Mouse (Mus musculus): ENCODE measurements at regions not wholly inside any gene's neighbourhood (a gene's known extent, or its start where the extent isn't known, plus 50 kb on each side); places are given as distances from the start of the nearest gene placed in this dataset.

DNA sequence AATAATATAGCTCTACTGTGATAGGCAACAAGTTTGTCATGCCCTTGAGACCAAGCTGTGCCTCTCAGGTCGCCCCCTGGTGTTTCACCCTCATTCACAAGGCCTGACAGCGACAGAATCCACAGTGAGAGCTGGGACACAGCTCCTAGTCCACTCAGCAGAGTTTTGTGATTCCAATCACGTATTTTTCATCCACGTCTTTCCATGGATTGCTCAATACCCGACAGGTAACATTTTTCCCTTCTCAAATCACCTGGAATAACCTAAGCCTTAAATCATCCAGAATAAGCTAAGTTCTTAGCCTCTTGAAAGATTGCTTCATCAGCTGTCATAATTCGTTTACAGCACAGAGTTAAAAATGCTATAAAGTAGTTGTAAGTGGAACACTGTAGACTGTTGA, 211.3 kb downstream of the Ccdc91 start:
- no peak overlapping the region for H3K27ac ChIP-seq (replicated peaks)
- H3K4me1 ChIP-seq = no peaks in the 10 kb centered on the region
- 79% methylated on average over 6 of the region's 6 CpGs for WGBS
- H3K36me3 ChIP-seq = no peaks in the 10 kb centered on the region
- no peaks in the 10 kb centered on the region for H3K27me3 ChIP-seq (ENCODE audit: low read depth, poor library complexity, severe bottlenecking)
- no peaks in the 10 kb centered on the region for H3K9me3 ChIP-seq (replicated peaks)
- no peak overlapping the region for H3K4me3 ChIP-seq
- DNase-seq (ENCODE audit: low spot score) = no peak

DNA sequence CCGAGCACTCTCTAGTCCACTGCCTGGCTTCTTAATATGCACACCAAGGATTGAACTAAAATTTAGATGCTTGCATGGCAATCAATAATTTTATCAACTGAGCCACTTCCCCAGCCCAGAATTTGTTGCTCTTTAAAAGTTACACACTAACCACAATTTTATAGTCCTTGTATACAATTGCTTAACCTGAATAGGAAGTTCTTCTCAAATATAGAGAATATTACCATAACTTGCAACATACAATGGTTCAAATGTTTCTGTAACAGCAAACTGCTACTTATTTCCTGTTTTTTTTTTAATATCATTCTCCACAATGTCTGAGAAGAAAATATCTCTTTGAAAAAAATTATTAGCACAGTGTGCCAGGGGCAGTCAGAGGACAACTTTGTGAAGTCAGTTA, 222.6 kb downstream of the Ccdc91 start:
- Histone ChIP-seq H3K27ac (replicated peaks) (no peak overlapping the region), H3K27me3 (ENCODE audit: low read depth, poor library complexity, severe bottlenecking) (no peaks in the 10 kb centered on the region), H3K36me3 (no peaks in the 10 kb centered on the region), H3K4me3 (no peak overlapping the region), H3K4me1 (no peaks in the 10 kb centered on the region), H3K9me3 (replicated peaks) (no peaks in the 10 kb centered on the region)
- WGBS = 96% methylated on average over 1 of the region's 1 CpGs
- DNase-seq (ENCODE audit: low spot score) = no peak

GRCm38 (mm10) chr6:147699449-147699848, 223.8 kb downstream of the Ccdc91 start:
- no peak for DNase-seq (ENCODE audit: low spot score)
- Histone ChIP-seq H3K9me3 (replicated peaks) (no peaks in the 10 kb centered on the region), H3K27me3 (ENCODE audit: low read depth, poor library complexity, severe bottlenecking) (no peaks in the 10 kb centered on the region), H3K27ac (replicated peaks) (no peak overlapping the region), H3K4me3 (no peak overlapping the region), H3K4me1 (no peaks in the 10 kb centered on the region), H3K36me3 (no peaks in the 10 kb centered on the region)
- 81% methylated on average over 3 of the region's 3 CpGs for WGBS

GRCm38 (mm10) chr6:147700629-147701028, 225.0 kb downstream of the Ccdc91 start:
- H3K4me3 ChIP-seq = no peak overlapping the region
- no peak overlapping the region for H3K27ac ChIP-seq (replicated peaks)
- no peaks in the 10 kb centered on the region for H3K36me3 ChIP-seq
- WGBS = 80% methylated on average over 2 of the region's 2 CpGs
- H3K4me1 ChIP-seq = no peaks in the 10 kb centered on the region
- no peaks in the 10 kb centered on the region for H3K9me3 ChIP-seq (replicated peaks)
- no peaks in the 10 kb centered on the region for H3K27me3 ChIP-seq (ENCODE audit: low read depth, poor library complexity, severe bottlenecking)
- no peak for DNase-seq (ENCODE audit: low spot score)

DNA sequence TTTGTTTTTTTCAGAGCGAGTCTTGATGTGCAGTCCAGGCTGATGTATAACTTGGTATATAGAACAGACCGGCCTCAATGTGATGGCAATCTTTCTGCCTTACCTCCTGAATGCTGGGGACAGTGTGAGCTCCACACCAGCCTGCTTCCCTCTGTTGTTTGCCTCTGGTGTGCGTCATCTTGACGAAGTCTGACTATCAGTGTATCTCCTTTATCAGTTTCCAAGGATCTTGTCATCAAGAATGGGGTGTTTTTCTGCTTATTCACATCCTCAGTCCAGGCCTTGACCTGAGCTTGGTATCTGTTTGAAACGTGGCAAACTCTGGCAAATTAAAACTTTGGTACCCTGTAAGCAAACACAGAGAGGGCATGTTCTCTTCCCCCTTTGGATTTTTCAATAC, 226.3 kb downstream of the Ccdc91 start:
- Histone ChIP-seq H3K27me3 (ENCODE audit: low read depth, poor library complexity, severe bottlenecking) (no peaks in the 10 kb centered on the region), H3K4me3 (no peak overlapping the region), H3K27ac (replicated peaks) (no peak overlapping the region), H3K9me3 (replicated peaks) (no peaks in the 10 kb centered on the region), H3K36me3 (no peaks in the 10 kb centered on the region), H3K4me1 (no peaks in the 10 kb centered on the region)
- no peak for DNase-seq (ENCODE audit: low spot score)
- WGBS = 85% methylated on average over 5 of the region's 5 CpGs

GRCm38 (mm10) chr6:147704297-147704696, 228.7 kb downstream of the Ccdc91 start:
- Histone ChIP-seq H3K4me1 (no peaks in the 10 kb centered on the region), H3K27ac (replicated peaks) (no peak overlapping the region), H3K36me3 (no peaks in the 10 kb centered on the region), H3K27me3 (ENCODE audit: low read depth, poor library complexity, severe bottlenecking) (no peaks in the 10 kb centered on the region), H3K9me3 (replicated peaks) (no peaks in the 10 kb centered on the region), H3K4me3 (no peak overlapping the region)
- 92% methylated on average over 5 of the region's 5 CpGs for WGBS
- DNase-seq (ENCODE audit: low spot score) = no peak

DNA sequence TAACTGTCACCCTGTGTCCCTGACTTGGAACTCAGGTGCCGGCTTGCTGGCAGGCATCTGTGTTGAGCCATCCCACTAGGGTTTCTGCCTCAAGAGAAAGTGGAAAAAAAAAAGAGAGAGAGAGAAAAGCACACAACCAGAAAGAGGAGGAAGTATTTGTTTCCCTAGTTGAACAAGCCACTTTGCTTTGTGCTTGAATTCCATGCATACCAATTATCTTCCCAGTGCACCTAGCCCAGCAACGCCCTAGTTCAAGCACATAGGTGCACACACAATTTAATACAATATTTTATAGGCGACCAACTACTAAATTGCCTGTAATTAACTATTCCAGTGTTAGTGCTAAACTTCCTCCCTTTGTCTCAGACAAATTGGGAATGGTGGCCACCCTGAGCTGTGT, 230.3 kb downstream of the Ccdc91 start:
- 79% methylated on average over 3 of the region's 3 CpGs for WGBS
- no peak for DNase-seq (ENCODE audit: low spot score)
- no peaks in the 10 kb centered on the region for H3K9me3 ChIP-seq (replicated peaks)
- H3K27me3 ChIP-seq (ENCODE audit: low read depth, poor library complexity, severe bottlenecking) = no peaks in the 10 kb centered on the region
- H3K4me3 ChIP-seq = no peak overlapping the region
- no peaks in the 10 kb centered on the region for H3K4me1 ChIP-seq
- no peaks in the 10 kb centered on the region for H3K36me3 ChIP-seq
- no peak overlapping the region for H3K27ac ChIP-seq (replicated peaks)

- WGBS = 86% methylated on average over 2 of the region's 2 CpGs
- H3K27ac ChIP-seq (replicated peaks) = no peak overlapping the region
- no peaks in the 10 kb centered on the region for H3K9me3 ChIP-seq (replicated peaks)
- no peaks in the 10 kb centered on the region for H3K27me3 ChIP-seq (ENCODE audit: low read depth, poor library complexity, severe bottlenecking)
- no peak overlapping the region for H3K4me3 ChIP-seq
- H3K36me3 ChIP-seq = no peaks in the 10 kb centered on the region
- DNase-seq (ENCODE audit: low spot score) = no peak
- H3K4me1 ChIP-seq = no peaks in the 10 kb centered on the region
Measured at GRCm38 (mm10) chr6:147706741-147707140, 231.1 kb downstream of the Ccdc91 start.

DNA sequence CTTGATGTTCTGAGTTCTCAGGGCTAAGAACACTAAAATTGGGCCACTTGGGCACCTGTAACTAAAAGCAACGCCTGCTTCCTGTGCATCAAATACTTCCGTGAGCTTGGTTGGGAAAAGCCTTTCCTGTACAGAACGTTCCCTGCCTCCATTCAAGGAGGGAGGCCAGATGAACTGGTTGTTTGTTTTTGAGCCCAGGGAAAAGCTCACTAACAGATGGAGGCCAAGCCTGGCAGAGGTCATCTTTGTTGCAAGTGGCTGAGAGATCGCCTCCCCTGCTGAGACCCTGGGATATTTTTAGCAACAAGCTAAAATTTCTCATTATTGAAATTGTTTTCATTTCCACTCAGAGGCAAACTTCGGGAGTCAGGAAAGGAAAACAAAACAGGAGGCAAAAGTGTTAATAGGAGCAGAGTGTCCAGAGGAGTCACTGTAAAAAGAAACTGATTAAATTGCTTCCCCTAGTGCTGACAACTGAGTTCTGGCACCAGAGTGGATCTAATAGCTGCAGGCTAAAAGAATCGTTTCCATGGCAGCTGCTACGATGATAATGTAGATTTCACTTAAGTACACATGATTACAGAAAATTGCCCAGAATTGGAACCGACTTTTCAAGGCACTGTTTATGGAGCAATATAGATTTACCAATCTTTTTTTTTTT, 242.6 kb downstream of the Ccdc91 start:
- Histone ChIP-seq H3K4me1 (peaks cover 16% of the 10 kb centered on the region), H3K27ac (replicated peaks) (no peak overlapping the region), H3K36me3 (no peaks in the 10 kb centered on the region), H3K27me3 (ENCODE audit: low read depth, poor library complexity, severe bottlenecking) (no peaks in the 10 kb centered on the region), H3K4me3 (no peak overlapping the region), H3K9me3 (replicated peaks) (no peaks in the 10 kb centered on the region)
- WGBS = 51% methylated on average over 8 of the region's 8 CpGs
- peak; percentile 28 for DNase-seq (ENCODE audit: low spot score)

- Histone ChIP-seq H3K27me3 (ENCODE audit: low read depth, poor library complexity, severe bottlenecking) (no peaks in the 10 kb centered on the region), H3K9me3 (replicated peaks) (no peaks in the 10 kb centered on the region), H3K4me1 (peaks cover 16% of the 10 kb centered on the region), H3K4me3 (no peak overlapping the region), H3K36me3 (no peaks in the 10 kb centered on the region), H3K27ac (replicated peaks) (0 out of 2 replicates have a peak overlapping the region, but pooled peaks have one; percentile 38)
- 80% methylated on average over 10 of the region's 10 CpGs for WGBS
- no peak for DNase-seq (ENCODE audit: low spot score)
Measured at GRCm38 (mm10) chr6:147718713-147719490, 243.3 kb downstream of the Ccdc91 start.

DNA sequence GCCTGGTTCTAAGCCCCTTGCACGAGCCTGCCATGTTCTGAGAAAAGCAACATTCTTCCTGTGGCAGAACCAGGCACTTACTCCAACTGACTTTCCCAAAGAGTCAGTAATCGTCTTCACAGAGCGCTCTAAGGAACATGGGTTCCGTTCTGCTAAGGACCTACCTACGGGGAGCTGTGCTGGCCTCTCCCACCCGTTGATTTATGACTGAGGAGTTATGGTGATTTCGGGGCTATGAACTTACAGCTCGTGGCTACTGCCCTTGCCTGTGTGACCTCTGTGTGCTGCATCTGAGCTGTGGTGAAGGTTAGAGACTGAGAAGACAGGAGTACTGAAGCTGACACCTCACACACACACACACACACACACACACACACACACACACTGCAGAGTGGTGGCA, 243.9 kb downstream of the Ccdc91 start:
- H3K4me3 ChIP-seq = no peak overlapping the region
- peaks cover 16% of the 10 kb centered on the region for H3K4me1 ChIP-seq
- DNase-seq (ENCODE audit: low spot score) = no peak
- H3K9me3 ChIP-seq (replicated peaks) = no peaks in the 10 kb centered on the region
- WGBS = 90% methylated on average over 8 of the region's 8 CpGs
- H3K27ac ChIP-seq (replicated peaks) = no peak overlapping the region
- H3K27me3 ChIP-seq (ENCODE audit: low read depth, poor library complexity, severe bottlenecking) = no peaks in the 10 kb centered on the region
- no peaks in the 10 kb centered on the region for H3K36me3 ChIP-seq

DNA sequence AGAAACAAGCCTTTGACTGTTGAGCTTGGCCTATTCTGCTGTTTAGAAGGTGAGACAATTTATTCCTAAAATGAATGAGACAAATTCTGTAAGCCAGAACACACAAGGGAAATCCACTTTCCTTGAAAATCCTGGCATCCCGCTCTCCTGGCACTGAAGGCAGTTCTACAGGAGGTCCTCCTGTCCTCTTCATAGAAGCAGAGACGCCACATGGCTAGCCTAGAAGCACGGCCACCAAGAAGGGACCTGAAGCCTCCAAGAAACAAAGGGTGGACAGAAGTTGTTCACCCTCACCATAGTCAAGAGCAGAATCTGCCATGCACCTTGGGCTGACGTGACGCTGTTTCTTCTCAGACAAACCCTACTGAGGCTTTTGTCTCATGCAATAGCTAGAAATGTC, 247.7 kb downstream of the Ccdc91 start:
- Histone ChIP-seq H3K27me3 (ENCODE audit: low read depth, poor library complexity, severe bottlenecking) (no peaks in the 10 kb centered on the region), H3K9me3 (replicated peaks) (no peaks in the 10 kb centered on the region)
- 95% methylated on average over 5 of the region's 5 CpGs for WGBS

DNA sequence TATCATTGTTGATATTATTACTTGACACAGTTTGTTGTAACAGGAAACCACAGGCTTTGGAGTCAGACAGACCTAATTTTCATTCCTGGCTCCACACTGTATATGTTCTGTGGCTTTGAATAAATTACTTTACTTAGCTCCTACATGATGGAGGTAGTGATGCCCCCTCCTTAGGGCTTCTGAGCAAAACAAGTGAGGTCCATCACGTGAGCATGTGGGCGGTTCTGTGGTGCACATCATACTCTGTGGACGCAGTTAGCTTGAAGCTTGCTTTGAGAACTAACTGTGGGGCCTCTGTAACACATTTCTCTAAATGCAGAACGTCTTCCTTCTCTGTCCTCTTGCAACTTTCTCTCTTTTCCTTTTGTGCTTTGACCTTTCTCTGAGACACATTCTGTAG, 251.4 kb downstream of the Ccdc91 start:
- no peak for DNase-seq (ENCODE audit: low spot score)
- H3K9me3 ChIP-seq (replicated peaks) = no peaks in the 10 kb centered on the region
- no peaks in the 10 kb centered on the region for H3K36me3 ChIP-seq
- no peak overlapping the region for H3K4me3 ChIP-seq
- WGBS = 83% methylated on average over 4 of the region's 4 CpGs
- no peaks in the 10 kb centered on the region for H3K4me1 ChIP-seq
- H3K27me3 ChIP-seq (ENCODE audit: low read depth, poor library complexity, severe bottlenecking) = no peaks in the 10 kb centered on the region
- no peak overlapping the region for H3K27ac ChIP-seq (replicated peaks)

More for the DNA sequence above, 247.7 kb downstream of the Ccdc91 start:
- H3K27ac ChIP-seq (replicated peaks) = no peak overlapping the region
- DNase-seq (ENCODE audit: low spot score) = no peak
- H3K36me3 ChIP-seq = no peaks in the 10 kb centered on the region
- no peak overlapping the region for H3K4me3 ChIP-seq
- H3K4me1 ChIP-seq = peaks cover 9% of the 10 kb centered on the region

Measured in midbrain, embryonic 10.5 days (tissue).